Mouse (Mus musculus) c-Kit-positive CD71-positive TER-119-negative erythroid progenitor cells, embryonic 14.5 days (primary cell): ENCODE measurements around the gene Hs2st1.

Experiments
- DNase-seq: peaks from one replicate; pipeline ENCODE4 v3.0.0-alpha.2; 2013; ENCODE audit warnings: low read depth

Gene Hs2st1

DNA sequence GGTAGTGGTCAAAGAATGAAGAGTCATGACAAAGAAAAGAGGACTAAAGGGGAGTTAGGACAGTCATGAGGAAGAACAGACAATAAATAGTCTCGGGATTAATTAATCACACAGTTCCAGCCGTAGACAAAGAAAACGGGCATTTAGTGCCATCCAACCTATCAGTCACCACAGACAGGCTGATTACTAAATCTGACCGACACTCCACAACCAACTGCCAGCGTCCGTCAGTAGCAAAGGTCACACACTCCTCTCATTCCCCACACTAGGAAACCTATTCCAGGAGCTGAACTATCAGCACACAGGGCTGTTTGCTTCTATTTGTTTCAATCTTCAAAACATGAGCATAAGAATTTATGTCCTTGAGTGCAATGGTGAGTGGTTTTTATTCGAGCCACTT is 16.0 kb downstream of the Hs2st1 start:
- no peak for DNase-seq

DNA sequence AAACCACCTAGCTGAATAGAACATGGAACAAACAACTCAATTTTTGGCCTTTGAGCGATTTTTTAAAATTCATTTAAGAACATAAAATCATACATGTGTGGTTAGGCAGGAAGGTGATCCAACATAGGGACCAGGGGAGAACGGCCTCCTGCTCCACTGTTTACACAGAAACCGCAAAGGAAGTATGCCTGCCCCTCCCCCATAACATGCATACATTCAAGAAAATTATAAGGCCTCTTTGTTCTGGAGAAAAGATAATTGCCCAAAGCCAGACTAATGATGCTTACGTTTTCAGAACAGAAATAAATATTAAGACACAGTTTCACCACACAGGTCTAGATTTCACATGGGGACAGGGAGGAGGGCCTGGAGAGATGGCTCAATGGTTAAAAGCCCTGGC is 18.6 kb downstream of the Hs2st1 start:
- DNase-seq, result no peak

DNA sequence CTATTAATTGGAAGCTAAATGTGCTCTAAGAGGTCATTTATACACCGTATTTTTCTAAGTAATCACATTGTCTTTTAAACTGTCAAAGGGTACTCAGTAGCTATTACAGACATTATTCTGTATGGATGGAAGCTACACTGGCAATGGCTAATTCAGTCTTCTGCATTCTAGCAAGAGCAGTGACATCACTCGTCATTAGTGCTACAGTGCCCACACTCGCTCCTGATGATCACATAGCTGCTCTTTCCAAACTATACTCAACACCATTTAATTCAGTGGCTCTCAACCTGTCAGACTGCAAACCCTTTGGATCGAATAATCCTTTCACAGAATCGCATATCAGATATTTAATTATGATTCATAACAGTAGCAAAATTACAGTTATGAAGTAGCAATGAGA is 19.3 kb downstream of the Hs2st1 start:
- DNase-seq, result no peak

DNA sequence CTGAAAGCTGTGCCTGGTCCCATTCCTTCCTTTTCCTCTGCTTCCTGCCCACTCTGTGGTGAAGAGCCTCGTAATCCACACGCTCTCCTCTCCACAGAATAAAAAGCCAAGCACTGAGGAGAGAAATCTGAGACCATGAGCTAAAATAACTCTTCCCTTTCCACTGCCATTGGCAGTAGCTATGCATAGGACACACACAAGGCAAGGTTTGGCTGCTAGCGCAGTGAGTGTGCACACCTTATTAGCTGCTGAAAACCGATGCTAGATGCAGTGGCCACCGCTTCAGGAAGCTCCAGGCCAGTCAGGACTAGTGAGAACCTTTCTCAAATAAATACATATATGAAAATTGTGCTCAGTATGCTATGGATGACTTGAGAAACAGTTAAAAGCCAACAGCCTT is 19.9 kb downstream of the Hs2st1 start:
- no peak for DNase-seq

DNA sequence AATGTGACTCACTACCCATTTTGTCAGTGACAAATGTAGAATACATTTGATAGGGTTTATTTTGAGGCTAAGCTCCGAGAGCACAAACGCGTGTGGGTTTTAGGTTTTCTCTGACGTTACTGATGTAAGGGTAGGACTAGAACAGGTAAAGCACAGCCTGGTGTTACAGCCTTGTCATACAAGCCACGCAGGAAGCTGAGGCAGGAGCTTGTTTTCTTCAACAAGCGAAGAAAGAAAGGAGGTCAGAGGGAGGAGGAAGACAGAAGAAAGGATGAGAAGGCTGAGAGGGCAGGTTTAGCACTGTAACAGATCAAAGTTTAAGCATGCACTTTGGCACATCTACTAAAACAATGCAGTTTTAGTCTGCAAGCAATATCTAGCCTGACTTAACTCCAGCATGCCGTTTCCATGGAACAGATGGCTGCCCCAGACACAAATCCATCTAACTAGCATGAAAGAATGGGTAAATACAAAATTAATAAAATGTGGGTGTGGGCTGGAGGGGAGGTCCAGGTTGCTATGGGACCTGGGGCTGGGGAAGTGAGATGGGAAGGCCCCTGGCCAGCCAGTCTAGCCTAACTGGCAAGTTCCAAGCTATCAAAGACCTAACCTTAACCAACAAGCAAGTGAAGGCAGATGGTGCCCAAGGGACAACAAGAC is 21.7 kb downstream of the Hs2st1 start:
- DNase-seq, result no peak

DNA sequence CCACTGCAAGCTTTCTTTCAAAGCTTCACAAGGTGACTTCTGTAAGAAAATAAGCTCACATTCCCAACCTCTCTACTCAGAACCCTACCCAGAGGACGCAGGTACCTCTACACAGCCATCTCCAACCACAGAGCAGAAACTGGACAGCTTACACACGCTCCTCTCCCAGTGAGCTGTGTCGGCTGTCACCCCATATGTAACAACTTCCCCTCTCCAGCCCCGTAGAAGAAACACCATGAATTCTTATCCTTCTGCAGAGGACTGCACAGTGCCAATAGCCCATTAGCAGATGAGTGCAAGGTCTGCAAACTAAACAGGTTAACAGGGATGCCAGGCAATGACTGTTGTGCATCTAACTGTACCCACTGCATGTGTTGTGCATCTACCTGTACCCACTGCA is 23.5 kb downstream of the Hs2st1 start:
- DNase-seq, result no peak

DNA sequence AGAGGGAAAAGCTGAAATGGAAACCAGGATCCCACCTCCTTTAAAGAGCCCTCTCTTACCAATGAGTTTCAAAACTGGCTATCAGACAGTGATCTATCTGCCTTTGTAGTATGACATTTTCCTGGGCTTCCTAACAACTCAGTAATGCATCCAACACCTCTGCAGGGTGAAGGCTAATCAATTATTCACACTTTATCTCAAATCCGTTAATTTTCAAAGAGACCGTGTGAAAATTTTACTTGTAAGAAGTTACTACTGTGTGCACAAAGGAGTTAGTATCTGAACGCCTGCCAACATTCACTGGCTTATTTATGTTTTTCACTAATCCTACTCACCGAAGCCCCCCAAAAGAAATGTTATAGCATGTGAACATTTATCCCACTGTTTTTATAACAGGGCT is 24.1 kb downstream of the Hs2st1 start:
- DNase-seq, result no peak

DNA sequence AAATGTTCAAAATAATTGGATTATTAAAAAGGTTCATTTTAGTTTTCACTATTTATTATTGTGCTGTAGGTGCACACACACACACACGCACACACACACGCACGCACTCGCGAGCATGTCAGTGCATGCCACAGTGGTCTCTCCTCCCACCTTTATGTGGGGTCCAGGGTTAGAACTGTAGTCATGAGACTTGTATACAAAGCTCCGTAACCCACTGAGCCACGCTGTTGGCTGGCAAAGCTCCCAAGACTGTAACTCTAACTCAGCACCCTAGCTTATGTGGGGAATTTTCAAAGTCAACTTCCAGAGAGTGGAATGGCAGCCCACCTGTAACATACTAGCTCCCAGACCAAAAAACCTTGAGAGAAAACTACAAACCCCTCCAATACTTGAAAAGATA is 24.8 kb downstream of the Hs2st1 start:
- no peak for DNase-seq

DNA sequence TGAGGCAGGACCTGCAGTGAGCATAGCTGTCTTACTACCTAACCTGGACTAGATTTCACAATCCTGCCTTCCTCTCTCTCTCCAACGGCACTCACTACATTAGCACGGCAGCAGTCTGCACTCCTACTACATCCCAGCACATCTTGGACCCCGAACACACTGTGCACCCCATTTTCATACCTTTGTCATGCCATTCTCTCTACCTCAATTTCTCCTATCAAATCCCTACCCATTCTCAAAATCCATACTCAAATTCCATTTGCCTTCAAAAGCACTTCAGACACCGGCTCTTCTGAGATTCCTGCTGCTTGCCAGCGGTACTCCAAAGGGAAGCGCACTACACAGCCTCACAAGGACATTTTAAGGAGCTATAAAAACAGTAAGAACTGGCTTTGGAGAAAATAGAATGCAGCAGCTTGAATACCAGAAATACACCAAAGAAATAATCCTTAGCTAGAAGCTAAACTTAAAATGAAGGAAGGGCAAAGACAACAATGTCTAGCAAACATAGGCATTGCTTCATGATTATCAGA is 28.0 kb downstream of the Hs2st1 start:
- no peak for DNase-seq

DNA sequence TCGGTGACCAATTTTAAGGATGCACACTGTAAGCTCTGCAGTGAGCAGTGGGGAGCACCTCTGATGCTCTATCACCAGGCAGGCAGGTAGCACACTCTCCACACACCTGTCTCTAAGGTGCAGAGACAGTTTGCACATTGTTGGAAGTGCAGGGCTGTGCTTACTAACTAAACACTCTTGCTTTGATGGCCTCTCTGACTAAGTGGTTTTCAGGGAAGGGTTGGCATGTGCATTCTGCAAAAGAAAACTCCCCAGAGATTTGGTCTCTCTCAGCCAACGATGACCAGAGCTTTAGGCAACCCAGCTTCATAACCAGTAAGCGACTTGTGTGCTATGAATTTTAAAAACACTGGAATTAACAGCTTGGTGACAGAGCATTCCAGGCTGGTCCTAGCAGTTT is 29.2 kb downstream of the Hs2st1 start:
- DNase-seq, result no peak

DNA sequence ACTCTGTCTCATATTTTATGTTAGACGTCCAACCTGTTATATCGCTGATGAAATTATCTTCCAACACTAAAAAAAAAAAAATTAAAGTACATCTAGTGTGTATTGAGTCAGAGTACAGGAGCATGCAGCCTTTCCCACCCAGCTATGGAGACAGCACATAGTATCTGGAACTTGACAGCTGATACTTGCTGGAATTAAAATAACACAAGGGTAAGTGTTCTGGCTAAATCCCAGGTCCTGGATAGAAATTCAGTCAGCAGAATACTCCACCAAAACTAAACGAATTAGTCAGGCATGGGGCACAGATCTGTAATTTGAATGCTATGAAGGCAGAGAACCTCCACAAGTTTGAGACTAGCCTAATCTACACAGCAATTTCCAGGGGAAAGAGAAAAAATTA is 30.9 kb downstream of the Hs2st1 start:
- no peak for DNase-seq

DNA sequence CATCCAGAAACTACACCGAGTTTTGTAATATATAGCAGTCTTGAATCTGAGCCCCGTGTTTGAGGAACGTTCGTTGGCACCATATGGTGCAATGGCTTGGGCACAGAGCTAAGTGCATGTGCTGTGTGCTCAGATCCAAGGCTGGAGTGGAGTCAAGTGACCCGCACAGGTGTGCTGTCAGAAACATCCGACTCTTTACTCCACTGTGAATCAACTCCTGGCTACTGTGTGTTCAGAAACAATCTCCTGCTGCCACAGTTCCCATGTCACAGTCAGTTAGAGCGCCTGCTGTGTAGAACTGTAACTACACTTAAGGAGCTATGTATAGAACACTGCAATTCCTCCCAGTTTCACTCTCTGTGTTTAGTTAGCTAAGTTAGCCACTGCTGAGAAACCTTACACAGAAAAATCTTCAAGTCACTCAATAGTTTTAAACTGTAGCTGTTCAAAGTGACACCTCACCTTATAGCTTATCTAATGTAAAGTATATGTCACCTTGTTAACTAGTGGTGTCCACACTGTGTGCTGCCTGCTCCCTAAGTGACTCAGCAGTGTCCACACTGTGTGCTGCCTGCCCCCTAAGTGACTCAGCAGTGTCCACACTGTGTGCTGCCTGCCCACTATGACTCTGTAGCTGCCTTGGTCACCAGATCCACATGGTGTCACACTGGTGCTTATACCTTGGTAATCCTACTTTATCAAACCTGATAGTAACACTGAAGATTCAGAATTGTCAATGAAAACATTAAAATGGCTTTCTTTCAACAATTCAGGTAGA is 32.7 kb downstream of the Hs2st1 start:
- DNase-seq, result no peak

DNA sequence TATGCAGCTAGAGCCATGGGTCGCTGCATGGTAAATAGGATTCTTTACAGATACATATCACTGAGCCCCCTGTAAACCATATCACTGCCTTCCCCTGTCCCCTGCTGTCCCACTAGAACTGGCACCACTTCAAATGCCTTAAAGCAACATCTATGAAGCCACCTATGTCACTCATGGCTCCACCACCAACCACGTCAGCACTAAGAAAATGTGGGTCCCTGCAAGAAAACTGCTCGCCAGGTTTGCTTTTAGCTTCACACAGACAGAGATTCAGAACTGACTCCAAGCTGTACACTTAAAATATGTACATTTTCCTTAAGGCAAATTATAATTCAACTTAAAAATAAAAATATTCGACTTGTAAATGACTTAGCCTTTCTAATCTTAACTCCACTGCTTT is 34.9 kb downstream of the Hs2st1 start:
- no peak for DNase-seq

DNA sequence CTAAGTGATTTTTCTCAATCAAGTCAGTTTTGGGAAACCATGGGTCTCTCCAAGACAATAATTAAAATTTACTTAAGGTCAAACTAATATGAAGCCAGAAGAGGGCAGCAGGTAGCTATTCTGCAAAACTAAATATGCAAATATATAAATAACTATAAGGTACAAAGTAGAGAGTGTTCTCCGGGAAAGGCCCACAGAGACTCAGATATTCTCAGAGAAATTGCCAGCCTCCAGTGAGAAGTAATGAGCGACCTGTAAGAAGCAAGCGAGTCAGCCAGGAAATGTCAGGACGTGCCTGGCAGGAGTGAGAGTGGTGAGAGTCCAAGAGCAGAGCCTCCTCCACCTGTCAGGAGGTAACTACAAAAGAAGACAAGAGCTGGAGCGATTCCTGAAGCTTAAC is 39.0 kb downstream of the Hs2st1 start:
- no peak for DNase-seq

DNA sequence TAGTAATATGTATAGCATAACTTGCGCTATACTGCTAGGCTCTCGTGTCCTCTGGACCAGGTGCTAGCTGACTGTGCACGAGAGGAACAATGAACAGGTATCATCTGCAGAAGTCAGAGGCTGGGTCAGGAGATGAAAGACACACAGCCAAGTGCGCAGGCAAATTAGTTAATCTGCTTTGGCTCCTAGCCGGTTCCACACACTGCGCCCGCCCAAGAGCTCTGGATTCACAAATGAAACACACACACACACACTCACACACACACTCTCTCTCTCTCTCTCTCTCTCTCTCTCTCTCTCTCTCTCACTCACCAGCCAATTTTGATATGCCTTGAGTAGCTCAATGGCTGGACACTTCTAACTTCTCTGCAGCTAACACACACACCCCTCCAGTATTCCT is 42.1 kb downstream of the Hs2st1 start:
- no peak for DNase-seq

DNA sequence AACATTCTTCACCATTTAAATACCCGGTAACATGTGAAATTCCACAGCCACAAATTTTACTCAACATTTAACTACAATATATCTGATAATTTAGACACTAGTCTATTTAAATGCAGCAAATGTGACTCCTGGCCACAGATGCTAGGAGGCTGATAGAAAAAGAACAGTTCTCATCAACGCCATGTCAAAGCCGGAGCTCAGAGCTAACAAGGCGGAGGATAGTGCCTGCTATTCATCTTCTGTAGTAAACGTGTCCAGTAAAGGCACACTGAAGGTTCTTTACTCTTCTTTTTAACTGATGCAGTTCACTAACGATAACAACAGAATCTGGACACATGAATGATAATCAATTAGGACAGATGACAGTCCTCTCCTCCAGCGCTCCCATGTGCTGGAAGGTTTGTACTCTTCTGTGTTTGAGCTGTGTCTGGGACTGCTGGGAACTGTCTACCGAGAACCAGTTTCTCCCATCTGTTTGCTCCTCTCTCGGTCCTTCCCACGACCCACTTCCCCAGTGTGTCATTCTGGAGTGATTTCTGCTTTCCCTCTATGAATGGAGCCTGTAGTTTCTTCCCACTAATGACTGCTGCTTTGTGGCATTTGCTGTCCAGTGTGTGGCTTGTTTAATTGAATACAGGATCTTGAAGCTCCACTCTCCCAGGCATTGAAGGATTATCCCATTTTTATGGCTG is 50.3 kb downstream of the Hs2st1 start:
- DNase-seq, result no peak

DNA sequence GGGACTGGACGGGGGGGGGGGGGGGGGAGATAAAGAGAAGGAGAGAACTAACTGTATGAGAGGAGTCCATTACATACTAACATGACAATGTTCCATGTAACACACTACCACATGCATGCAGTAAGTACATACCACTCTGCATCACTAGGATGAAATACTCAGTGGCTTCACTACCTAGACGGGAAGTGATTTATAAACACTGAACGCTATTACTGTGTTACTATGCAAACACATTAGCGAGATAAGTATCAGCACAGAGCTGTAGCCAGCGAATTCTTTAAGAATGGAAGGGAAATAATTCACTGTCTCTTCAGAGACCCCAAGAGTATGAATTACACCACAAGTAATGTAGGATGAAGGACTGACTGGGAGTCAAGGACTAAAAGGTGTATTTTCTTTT is 51.1 kb downstream of the Hs2st1 start:
- DNase-seq, result no peak

DNA sequence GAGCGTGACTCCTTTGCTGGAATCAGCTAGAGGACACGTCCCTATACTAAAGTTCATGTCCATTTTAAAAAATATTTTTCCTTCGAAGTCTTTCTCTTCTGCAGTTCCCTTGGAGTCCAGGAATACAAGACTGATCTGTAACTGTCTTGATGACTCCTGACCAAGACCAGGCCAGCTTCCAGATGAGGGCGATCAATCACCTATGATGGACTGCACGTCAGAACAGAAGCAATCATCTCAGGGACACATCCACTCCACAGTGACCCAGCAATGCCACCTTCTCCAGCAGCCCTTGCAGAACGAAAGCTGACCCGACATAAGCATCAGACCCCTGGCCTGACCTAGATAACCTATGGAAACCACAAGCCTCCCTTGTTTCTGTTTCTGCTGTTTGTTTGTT is 54.7 kb downstream of the Hs2st1 start:
- no peak for DNase-seq

DNA sequence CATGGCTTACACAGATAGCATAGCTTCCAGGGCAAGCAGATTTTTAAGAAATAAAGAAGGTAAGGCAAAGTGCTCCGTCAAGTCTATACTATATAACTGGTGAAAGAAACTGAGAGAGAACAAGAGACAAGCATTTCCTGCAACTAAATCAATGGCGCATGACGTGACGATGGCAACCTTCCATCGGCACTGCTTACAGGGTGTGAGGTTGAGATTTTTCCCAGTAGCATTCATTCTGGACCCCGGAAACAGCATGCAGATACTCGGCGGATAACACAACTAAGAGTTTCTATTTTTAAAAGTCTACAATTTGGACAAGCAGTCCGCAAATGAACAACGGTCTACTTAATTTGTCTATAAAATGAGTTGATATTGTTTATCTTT is 55.9 kb downstream of the Hs2st1 start:
- DNase-seq, result no peak

DNA sequence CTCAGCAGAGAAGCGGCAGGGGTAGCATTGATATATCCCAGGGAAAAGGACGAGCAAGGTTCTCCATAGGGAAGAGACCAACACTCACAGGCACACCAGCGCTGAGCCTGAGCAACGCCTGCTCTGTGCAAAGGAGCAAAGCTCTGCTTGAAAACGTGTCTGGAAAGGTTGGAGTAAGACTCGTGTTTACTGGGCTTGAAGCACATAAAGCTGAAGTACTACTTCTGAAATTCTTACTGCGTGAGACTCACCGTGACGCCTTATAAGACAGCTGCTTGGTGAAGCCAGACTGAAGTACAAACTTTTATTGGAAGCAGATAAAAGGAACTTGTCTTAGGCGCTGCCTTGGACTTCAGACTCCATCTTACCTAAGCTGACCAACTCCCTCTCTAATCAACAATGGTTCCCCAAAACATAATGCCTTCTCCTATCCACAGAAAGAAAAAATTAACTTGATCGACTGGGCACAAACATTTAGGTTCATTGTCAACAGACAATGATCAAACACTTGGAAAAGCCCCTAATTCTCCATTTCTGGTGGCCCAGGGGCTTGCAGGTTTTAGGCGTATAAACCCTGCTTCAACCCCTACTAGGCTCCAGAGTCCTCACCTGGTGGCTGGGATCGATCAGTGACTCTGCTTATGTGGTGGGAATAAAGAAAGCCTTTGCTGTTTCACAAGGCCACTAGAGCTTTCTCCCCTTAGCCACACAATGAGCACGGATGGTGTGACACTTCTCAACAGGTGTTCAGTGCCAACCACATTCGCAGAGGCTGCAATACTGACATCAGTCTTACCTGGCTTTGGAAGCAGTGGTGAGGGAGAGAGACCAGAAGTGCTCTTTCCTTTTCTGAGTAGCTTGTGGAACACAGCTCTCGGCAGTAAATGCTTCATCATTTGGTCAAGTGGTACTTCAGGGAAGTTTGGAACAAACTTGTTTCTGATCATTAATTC is 56.5 kb downstream of the Hs2st1 start:
- DNase-seq, result no peak

DNA sequence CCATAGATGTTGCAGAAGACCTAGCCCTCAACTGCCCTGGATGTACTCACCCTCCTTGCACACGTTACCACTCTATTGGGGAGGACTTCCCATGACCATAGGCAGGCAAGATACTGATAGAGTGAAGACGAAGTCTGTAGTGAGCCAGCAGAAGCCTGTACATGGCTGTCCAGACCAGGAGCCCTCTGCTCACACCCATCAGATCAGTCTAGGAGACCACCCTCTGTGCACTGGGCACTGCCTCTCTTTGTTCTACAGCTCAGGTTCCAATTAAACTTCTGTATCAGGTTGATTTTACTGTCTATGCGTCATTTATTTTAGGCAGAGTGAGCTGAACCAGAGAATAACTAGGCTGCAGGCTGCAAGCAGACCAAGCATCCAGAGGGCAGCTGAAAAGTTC is 59.3 kb downstream of the Hs2st1 start:
- DNase-seq, result no peak

DNA sequence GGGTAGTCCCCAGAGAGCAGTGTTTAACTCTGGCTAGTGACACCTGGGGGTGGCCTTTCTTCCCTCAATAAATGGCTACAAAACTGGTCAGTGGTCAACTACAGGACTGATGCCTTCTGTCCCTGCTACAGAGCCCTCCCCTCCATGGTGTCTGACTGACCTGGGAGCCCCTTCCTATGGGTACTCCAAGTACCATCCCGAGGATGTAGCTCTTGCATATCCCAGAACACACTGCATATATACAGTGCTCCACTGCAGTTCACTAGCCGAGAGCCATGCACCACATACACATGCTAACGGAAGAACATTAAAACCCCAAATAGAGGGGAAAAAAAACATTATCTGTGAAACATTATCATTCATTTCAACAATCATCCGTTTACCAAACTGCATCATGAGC is 61.6 kb downstream of the Hs2st1 start:
- DNase-seq, result no peak
